Mouse (Mus musculus) liver, postnatal 0 days (tissue): ENCODE measurements around the gene Aldh1a1.

Source experiments
- CTCF ChIP-seq: sonication (generic); IDR thresholded peaks from 2 replicates; pipeline ENCODE4 v1.5.1; 2016; ENCODE audit warnings: antibody characterized with exemption, low read depth
- EP300 ChIP-seq: IDR thresholded peaks from 2 replicates; pipeline ENCODE4 v1.6.1; 2016; ENCODE audit warnings: antibody characterized with exemption, low read depth, mild to moderate bottlenecking

DNA sequence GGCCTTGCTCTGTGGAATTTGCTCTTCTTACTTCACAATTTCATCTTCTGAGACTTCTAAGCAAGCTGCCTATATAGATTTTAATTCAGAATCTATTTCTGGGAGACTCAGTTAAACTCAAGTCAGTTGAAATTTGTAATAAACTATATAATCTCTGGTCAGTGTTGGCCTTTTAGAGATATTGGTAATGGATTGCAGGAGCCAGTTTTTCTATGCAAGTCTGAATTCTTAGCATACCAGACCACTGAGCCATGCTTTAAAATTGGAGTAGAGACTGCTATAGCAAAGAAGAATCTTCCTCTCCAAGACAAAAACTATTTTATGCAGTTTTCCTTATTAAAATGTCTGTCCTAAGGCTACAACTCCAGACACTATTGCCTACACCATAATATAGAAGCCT, 4.0 kb downstream of the Aldh1a1 start:
- TF ChIP-seq EP300 (no peak), CTCF (no peak)
